Mouse (Mus musculus) 416B (cell line): ENCODE measurements around the gene Anks1b.

Experiments
- DNase-seq: peaks from one replicate; pipeline ENCODE4 v3.0.0; 2011; ENCODE audit warnings: low read depth

Anks1b gene

DNA sequence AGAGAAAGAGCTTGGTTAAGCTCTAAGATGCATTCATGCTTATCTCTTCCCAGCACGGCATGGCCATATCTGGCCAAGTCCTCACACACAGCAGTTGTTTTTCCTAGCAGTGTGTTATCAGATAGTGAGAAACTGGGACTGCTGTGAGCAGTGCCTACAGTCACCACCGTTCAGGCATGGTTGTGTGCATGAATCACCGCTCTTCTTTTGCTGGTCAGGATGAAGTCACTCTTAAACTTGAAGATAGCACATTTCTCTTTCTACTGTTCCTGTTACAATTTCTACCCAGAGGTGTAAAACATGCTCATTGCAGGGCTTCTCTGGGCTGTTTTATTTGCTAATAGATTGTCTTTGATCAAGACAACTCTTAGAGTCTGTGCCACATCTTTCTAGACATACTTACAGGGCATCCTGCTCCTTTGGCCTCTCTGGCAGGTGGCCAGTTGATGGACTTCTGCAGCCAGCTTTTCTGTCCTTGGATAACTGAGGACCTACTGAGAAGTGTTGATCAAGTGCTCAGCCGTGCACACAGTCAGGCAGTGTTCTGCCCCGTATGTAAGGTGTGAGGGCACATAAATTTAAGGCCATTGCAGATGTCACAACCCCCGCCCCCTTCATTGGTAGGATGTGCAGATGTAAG is 296.8 kb downstream of the Anks1b start:
- DNase-seq: no peak

GRCm38 (mm10) chr10:90190366-90190765 is 317.1 kb downstream of the Anks1b start:
- no peak for DNase-seq

- DNase-seq: no peak
Observed at GRCm38 (mm10) chr10:90196936-90197335, 323.6 kb downstream of the Anks1b start.

GRCm38 (mm10) chr10:90210044-90210443 is 336.7 kb downstream of the Anks1b start:
- no peak for DNase-seq

DNA sequence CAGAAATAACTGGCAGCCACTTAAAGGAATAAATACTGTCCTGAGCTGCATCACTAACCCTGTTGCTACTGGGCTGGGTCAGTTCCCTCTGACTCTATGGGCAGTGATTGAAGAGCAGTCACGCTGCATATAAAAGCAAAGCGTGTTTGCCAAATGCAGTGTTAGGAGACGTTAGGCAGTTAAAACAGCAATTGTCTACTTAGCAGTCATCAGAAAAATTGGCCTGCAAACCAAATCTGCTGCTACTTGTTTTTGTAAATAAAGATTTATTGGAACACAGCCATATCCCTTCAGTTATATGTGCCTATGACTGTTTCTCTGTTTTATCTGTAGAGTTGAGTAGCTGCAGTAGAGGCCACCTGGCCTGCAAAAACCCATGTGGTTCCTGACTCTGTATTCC is 347.2 kb downstream of the Anks1b start:
- DNase-seq: no peak

GRCm38 (mm10) chr10:90222793-90223495 is 349.6 kb downstream of the Anks1b start:
- no peak for DNase-seq

GRCm38 (mm10) chr10:90235273-90235672 is 362.0 kb downstream of the Anks1b start:
- peak; percentile 21 for DNase-seq

DNA sequence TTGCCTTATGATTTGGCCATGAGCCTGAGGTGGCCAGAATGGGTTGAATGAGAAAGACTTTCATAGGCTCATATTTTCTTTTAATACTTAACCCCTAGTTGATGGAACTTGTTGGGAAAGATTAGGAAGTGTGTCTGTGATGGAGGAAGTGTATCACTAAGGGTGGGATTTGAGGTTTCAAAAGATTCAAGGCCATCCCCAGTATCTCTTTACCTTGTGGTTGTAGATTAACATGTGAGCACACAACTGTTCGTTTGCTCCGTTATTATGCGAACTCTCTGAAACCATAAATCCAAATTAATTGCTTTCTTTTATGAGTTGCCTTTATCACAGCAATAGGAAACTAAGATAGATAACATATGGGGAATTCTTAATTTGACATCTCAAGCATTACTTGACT is 364.0 kb downstream of the Anks1b start:
- DNase-seq: no peak

DNA sequence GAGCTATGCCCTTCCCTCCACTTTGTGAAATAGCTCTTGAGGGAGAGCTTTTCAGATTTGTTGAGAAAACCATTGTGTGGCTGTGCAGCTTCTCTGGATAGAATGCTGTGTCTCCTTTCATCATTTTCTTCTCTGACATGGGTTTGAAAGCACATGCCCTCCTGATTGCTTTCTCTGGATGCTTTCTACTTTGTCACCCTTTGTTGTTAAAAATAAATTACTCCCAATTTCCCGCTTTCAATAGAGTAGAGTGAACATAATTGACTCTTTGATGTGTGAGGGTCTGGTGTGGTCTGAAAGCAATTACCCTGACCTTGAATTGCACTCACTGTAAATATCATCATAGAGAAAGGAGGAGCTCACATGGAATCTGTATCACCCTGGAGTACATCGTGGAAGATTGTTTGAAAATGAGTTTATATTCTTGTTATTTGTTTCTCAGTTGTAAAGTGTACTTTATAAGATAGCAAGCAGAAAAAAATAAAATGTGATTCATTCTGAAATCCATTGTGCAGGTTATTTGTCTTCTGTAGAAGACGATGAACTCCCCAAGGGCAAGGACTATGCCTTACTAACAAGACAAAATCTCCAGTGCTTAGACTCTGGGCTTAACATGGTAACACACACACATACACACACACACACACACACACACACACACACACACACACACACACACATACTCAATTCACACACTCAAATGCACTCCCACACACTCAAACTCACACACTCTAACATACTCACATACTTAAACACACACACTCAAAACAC is 385.8 kb downstream of the Anks1b start:
- no peak for DNase-seq

DNA sequence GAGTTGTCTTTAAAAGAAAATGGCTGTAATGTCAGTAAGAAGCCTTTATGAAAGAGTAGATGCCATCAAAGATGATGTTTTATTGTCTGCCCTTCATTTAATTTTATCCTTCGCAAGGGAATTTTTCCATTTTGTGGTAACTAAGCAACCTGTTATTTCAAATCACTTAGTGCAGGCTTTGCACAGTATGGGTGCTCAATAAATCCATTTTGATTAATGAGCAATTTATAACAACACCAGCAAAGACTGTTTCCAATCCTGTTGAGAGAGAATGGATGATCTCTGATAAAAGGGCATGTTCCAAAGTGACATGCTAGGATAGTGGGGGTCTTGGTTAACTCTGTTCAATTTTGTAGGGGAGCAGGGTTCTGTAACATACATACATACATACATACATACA is 398.0 kb downstream of the Anks1b start:
- DNase-seq: no peak

GRCm38 (mm10) chr10:90273311-90273710 is 400.0 kb downstream of the Anks1b start:
- DNase-seq: no peak

GRCm38 (mm10) chr10:90286589-90286988 is 413.3 kb downstream of the Anks1b start:
- no peak for DNase-seq

GRCm38 (mm10) chr10:90303249-90303648 is 429.9 kb downstream of the Anks1b start:
- no peak for DNase-seq

DNA sequence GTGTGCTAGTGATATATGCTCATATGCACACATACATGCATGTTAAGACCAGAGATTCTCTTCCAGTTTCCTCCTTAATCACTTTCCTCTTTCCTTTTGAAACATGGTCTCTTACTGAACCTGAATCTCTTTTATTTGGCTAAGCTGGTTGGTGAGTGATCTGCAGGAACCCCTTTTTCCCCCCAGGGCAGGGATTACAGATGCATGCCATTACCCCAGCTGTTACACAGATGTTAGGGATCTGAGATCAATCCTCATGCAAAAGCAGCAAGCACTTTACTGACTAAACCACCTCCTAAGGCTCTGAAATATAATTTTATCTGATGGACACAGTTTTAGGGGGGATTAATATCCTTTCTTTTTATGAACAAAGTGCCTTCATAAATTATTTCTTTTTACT is 432.8 kb downstream of the Anks1b start:
- DNase-seq: no peak

DNA sequence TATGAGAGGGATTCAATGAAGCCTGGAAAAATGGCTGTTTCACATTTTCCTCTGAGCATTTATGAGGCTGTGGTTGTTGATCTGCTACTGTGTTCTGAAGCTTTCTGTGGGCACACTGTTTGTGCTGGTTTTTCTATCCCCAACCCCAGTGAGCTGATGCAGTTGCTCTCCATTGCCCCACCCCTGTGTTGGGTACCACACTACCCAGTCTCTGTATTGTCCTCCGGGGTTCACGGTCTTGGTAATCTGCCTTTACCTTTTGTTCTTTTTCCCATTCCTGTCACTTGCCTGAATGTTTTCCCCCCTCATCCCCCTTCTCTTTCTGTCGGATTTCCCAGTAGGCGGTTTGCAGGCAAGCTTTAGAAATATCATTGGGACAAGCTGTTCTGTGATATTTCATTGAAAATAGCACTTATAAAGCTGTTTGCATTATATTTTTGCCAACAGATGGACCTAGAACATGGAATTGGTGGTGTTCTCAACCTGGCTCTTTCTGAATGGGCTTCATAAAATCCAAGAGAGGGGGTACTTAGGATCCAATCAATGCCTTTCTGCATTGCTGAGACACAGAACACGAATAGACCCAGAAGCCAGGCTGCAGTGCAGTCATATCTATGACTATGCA is 434.7 kb downstream of the Anks1b start:
- DNase-seq: no peak

DNA sequence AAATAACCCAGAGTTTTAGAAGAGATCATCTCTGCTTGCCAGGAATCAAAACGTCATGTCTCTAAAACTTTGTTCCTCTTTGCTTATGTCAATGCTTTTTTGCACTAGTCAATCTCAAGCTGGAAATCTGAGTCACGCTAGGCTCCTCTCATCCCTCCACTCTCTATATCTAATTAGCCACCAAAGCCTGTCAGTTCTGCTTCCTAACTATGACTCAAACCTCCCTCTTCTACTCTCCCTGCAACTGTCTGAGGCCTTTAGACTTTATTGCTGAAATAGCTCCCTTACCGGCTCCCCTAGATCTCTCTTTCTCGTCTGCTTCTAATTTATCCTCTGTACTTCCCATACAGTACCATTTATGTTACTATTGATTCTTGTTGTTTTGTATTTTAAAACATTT is 456.5 kb downstream of the Anks1b start:
- DNase-seq: no peak

- DNase-seq: no peak
Observed at GRCm38 (mm10) chr10:90345394-90345793, 472.1 kb downstream of the Anks1b start.

DNA sequence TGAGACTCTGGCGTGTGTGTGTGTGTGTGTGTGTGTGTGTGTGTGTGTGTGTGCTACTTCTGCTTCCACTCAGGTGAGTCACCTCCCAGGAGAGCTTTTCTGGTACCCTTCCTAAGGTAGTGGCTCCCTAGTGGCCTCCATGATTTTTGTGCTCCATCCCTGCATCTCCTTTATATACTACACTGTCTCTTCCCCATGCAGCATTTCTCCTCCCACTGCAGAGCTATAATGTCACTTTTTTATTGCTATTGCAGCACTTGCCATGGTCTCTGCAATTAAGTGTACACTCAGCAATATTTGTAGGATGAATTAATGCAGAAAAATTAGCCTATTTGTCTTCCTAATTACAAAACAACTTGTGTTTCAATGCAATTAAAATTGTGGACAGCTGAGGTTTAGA is 482.9 kb downstream of the Anks1b start:
- no peak for DNase-seq

DNA sequence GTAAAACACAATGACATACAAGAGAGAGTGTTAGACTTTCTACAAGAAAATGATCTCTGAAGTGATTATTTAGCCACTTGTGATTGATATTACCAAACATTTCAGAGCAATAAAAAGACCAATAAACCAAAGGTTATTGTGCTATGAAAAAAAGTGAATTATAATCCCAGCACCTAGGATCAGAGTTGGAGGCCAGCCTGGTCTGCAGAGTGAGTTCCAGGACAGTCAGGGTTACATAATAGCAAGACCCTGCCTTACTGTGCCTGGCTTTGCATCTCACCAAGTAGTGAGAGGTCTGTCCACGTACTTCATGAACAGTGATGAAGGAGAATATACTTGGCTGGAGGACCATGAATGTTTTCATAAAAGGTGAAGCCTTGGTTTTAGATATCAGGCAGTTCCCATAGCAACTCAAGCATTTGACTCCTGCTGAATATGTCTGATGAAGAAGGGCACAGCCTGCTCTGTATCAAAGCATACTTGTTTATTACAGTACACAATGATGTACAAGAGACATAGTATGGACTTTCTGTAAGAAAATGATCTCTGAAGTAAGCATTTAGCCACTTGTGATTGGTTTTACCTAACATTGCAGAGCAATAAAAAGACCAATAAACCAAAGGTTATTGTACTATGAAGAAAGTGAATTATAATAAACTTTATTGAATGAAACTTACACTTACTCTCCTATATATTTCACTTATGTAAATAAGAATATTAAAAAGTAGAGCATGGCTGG is 484.0 kb downstream of the Anks1b start:
- DNase-seq: no peak

DNA sequence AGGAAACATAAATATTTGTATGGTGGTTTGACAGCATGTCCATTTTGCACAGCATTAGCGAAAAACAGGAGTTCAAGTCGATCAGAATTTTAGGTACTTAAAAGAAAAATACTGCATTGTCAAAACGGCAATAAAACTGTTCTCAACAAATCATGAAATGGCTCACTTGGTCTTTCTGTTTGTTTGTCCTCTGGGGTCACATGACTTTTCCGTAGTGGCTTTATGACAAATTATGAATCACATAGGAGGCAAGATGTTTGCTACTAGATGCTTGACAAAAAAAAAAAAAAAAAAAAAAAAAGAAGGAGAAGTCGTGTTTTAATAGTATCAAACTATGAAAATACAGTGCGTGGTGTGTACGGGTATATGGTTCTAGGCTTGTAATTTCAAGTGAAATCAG is 495.7 kb downstream of the Anks1b start:
- no peak for DNase-seq

GRCm38 (mm10) chr10:90370751-90371150 is 497.4 kb downstream of the Anks1b start:
- DNase-seq: no peak

GRCm38 (mm10) chr10:90373469-90373868 is 500.2 kb downstream of the Anks1b start:
- DNase-seq: peak; percentile 61
